Mouse (Mus musculus) inflammation-experienced regulatory T-cells (primary cell): Measurements from ENCODE around the gene Trim32. TPM values are rescaled to one million over a fixed set of nuclear protein-coding genes. Genes with fewer than 3 reads are reported as not detected.

Experiments
- polyA plus RNA-seq, 2 experiments: library from polyadenylated mRNA; unstranded; fragments of 100-300 nt; shearing (Covaris generic); gene quantifications; one replicate each; pipeline ENCODE4 v1.2.1; 2017

The Trim32 gene
- polyA plus RNA-seq = 10 to 100 TPM; 12.8 to 12.9 TPM

DNA sequence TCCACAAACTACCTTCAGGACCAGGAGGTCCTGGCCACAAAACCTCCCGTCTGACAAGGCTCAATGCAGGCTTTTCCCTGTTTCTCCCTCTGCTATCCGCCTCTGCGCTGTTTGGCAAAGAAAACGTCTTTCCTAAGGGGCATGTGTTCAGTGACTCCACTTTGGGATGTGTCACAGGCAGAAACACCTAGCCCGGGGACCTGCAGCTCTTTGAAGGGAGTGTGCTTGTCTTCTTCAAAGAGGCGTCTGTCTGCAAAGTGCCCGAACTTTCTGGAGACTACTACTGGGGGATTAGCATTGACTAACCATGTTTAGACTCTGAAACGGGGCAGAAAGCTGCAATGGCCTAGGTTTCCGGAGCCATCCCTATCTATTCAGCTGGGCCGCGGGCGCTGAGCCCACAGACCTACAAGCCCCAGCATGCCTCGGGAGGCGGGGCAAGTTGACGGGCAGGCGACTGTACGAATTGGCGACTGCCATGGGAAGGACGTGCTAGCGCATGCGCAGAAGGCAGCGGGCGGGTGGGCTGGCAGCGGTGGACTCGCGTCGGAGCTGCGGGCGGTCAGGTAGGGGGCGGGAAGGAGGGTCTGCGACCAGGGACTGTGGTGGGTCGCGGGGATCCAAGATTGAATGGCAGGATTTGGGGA, at the start of gene Trim32:
Gene Trim32 (plus strand): TSS at position 483 of the 647 bp plus-strand sequence.

